Mouse (Mus musculus) liver, embryonic 13.5 days (tissue): ENCODE measurements around the gene Optn. TPM values are rescaled to one million over a fixed set of nuclear protein-coding genes. Genes with fewer than 3 reads are reported as not detected.

Experiments
- ATAC-seq: fragments of 200-750 bp; cut with Nextera tagmentation; 2 replicates; pipeline ENCODE4 v1.8.0; 2017; ENCODE audit warnings: low read depth, mild to moderate bottlenecking, moderate number of reproducible peaks, moderate library complexity
- DNase-seq: peaks from one replicate; pipeline ENCODE4 v3.0.0; 2022
- H3K27ac ChIP-seq: fragments of 300-500 bp; sonication (generic); 2 replicates; pipeline ENCODE4 v1.5.1; 2015; ENCODE audit warnings: moderate library complexity, mild to moderate bottlenecking, inconsistent platforms
- H3K27me3 ChIP-seq: fragments of 300-500 bp; sonication (generic); 2 replicates; pipeline ENCODE4 v1.6.1; 2015; ENCODE audit warnings: mild to moderate bottlenecking, inconsistent platforms
- H3K36me3 ChIP-seq: fragments of 300-500 bp; sonication (generic); 2 replicates; pipeline ENCODE4 v1.6.1; 2015; ENCODE audit warnings: mild to moderate bottlenecking, inconsistent platforms
- H3K4me1 ChIP-seq: fragments of 300-500 bp; sonication (generic); replicated peaks from 2 replicates; pipeline ENCODE4 v1.6.1; 2015; ENCODE audit warnings: inconsistent platforms
- H3K4me2 ChIP-seq: fragments of 300-500 bp; sonication (generic); 2 replicates; pipeline ENCODE4 v1.6.1; 2015; ENCODE audit warnings: inconsistent platforms, mild to moderate bottlenecking, moderate library complexity
- H3K4me3 ChIP-seq: fragments of 300-500 bp; sonication (generic); replicated peaks from 2 replicates; pipeline ENCODE4 v1.5.1; 2015; ENCODE audit warnings: mild to moderate bottlenecking, inconsistent platforms
- H3K9ac ChIP-seq: fragments of 300-500 bp; sonication (generic); 2 replicates; pipeline ENCODE4 v1.6.1; 2015; ENCODE audit warnings: mild to moderate bottlenecking, inconsistent platforms
- H3K9me3 ChIP-seq: fragments of 300-500 bp; sonication (generic); replicated peaks from 2 replicates; pipeline ENCODE4 v1.6.1; 2016; ENCODE audit warnings: inconsistent platforms
- WGBS: fragments of 180-500 bp; shearing (Covaris S2); methylation state at CpG from one replicate; pipeline ENCODE4 v1.1.7; 2015; ENCODE audit not compliant: insufficient replicate concordance; 5-methylcytosine and 5-hydroxymethylcytosine counted together
- polyA plus RNA-seq: library from polyadenylated mRNA; unstranded; fragments of >200 nt; fragmentation: Nextera tagmentation; extraction: Ambion mirVana; gene quantifications from 2 replicates; pipeline ENCODE4 v1.2.1, GENCODE M21; 2015

Optn gene
- polyA plus RNA-seq, 1 experiment from 2014 or later = 15.2 TPM

DNA sequence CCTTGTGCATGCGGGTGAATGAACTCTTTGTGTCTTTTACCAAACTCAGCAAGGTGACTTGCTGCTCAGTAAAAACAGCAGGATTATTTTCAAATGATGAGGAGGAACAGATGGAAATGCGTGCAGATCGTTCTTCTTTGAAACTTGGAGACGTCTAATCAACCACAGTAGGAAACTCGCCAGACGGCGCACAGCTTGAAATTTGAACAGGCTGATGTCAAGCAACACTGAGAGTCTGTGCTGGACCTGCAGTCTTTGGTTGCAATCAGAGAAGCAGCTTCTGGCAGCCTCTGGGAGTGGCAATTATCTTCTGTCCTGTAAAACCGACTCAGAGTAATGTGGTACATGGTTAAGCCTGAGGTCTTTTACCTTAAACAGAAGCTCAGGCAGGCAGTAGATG lies 85.8 kb downstream of the Optn start:
- Histone ChIP-seq H3K27me3 (no peaks in the 10 kb centered on the region), H3K4me2 (no peak overlapping the region), H3K9me3 (no peaks in the 10 kb centered on the region), H3K36me3 (no peaks in the 10 kb centered on the region), H3K4me3 (no peak overlapping the region), H3K27ac (no peak overlapping the region), H3K4me1 (no peaks in the 10 kb centered on the region; the same call in 1 of the 2 replicates), H3K9ac (no peak overlapping the region)
- 38% methylated on average over 8 of the region's 8 CpGs for WGBS
- DNase-seq (no peak), ATAC-seq (no peak)

GRCm38 (mm10) chr2:4975807-4976206 lies 88.0 kb downstream of the Optn start, which contains the start of gene Ucma:
Ucma (plus strand) TSS chr2:4976122.
- DNase-seq (no peak), ATAC-seq (no peak)
- no peak within 1 kb of the TSS for H3K4me3 ChIP-seq
- no peaks in the 10 kb centered on the region for H3K27me3 ChIP-seq
- H3K9me3 ChIP-seq = no peaks in the 10 kb centered on the region
- no peak within 1 kb of the TSS for H3K27ac ChIP-seq
- no peak within 1 kb of the TSS for H3K9ac ChIP-seq
- no peaks in the 10 kb centered on the region; the same call in 1 of the 2 replicates for H3K4me1 ChIP-seq
- H3K4me2 ChIP-seq = no peak within 1 kb of the TSS
- WGBS = 56% methylated on average over 5 of the region's 5 CpGs
- H3K36me3 ChIP-seq = no peaks in the 10 kb centered on the region

Other genes with a start within 250 kb of the Optn start
- 33.2 and 39.6 TPM in 2 replicates for gene Sephs1, start 182.5 kb downstream of the Optn start, polyA plus RNA-seq
- 47.6 and 61.5 TPM in 2 replicates for gene Phyh, start 145.0 kb downstream of the Optn start, polyA plus RNA-seq
- gene Ucma, start 87.9 kb downstream of the Optn start, polyA plus RNA-seq = not detected in 2 replicates
- 39.3 and 47.0 TPM in 2 replicates for gene Mcm10, start 51.3 kb downstream of the Optn start, polyA plus RNA-seq
- gene Ccdc3, start 73.7 kb upstream of the Optn start, polyA plus RNA-seq = 4.0 and 5.1 TPM in 2 replicates